In genomic region chr1:75219531-75219930, GRCm38 (mm10) we compare ENCODE assay signal across 7 mouse cellular contexts. TPM values are rescaled to one million over a fixed set of nuclear protein-coding genes. Genes with fewer than 3 reads are reported as not detected.
DNase-seq lines count a peak whose midpoint lies in the region; ATAC-seq and TF ChIP-seq lines count a peak whose summit lies in the region.

TSS of gene Tuba4a (minus strand) at chr1:75219865.

- peak in 1 of 2 experiments; percentile 48 for DNase-seq in spleen, adult 2 months (ENCODE audit: low read depth in 1 of 2, low spot score in 2 of 2)
- no peak for DNase-seq in spleen, adult 18-20 months
- DNase-seq in gastrocnemius, postnatal 4 days (ENCODE audit: low spot score in 2 of 2): no peak
- peak; percentile 46 for DNase-seq in retina, embryonic 14.5 days (ENCODE audit: low spot score)

- TF ChIP-seq CTCF in spleen, adult 2 months (IDR thresholded peaks at IDR 0.05; ENCODE audit: extremely low read depth, insufficient read depth, insufficient read length, insufficient replicate concordance): 0 out of 2 replicates have a peak, but pooled peaks have one; percentile 8
- peak; percentile 51 for TF ChIP-seq CTCF in intestine, postnatal 0 days (IDR thresholded peaks at IDR 0.05; ENCODE audit: low read depth)

- H3K27ac ChIP-seq in spleen, adult 2 months (ENCODE audit: insufficient read depth, low read length): peak within 1 kb of the TSS; percentile 82
- H3K27ac ChIP-seq in intestine, postnatal 0 days (ENCODE audit: low read depth, low read length): peak within 1 kb of the TSS; percentile 23
- H3K27ac ChIP-seq in liver, embryonic 16.5 days (ENCODE audit: low read length): peak within 1 kb of the TSS; percentile 97

- H3K4me2 ChIP-seq in intestine, postnatal 0 days (replicated peaks; ENCODE audit: low read depth): peak within 1 kb of the TSS; percentile 100
- H3K4me2 ChIP-seq in liver, embryonic 16.5 days (ENCODE audit: low read depth, low read length): peak within 1 kb of the TSS; percentile 97

- 9% methylated on average over 34 of the region's 34 CpGs for WGBS in spleen, adult 2 months
- WGBS in intestine, postnatal 0 days: 3% methylated on average over 34 of the region's 34 CpGs
- 2% methylated on average over 34 of the region's 34 CpGs for WGBS in liver, embryonic 16.5 days (ENCODE audit: insufficient replicate concordance)

- peak within 1 kb of the TSS; percentile 86 for H3K4me3 ChIP-seq in spleen, adult 2 months (ENCODE audit: extremely low read depth, insufficient read depth, insufficient read length)
- peak within 1 kb of the TSS; percentile 44 for H3K4me3 ChIP-seq in intestine, postnatal 0 days (ENCODE audit: low read depth, low read length)
- H3K4me3 ChIP-seq in liver, embryonic 16.5 days (ENCODE audit: low read depth, low read length): peak within 1 kb of the TSS; percentile 83

- no peak for ATAC-seq in common myeloid progenitor, adult 5-6 weeks (replicated peaks; ENCODE audit: low read depth, poor library complexity, severe bottlenecking)
- ATAC-seq in intestine, postnatal 0 days: peak; percentile 38
- peak; percentile 3; the same call in 1 of the 2 replicates for ATAC-seq in liver, embryonic 16.5 days (ENCODE audit: low read depth)

- no peaks in the 10 kb centered on the region for H3K27me3 ChIP-seq in spleen, adult 2 months (ENCODE audit: control insufficient read depth, insufficient read depth, low read length)
- peaks cover 15% of the 10 kb centered on the region; the same call in 1 of the 2 replicates for H3K27me3 ChIP-seq in intestine, postnatal 0 days (replicated peaks; ENCODE audit: control insufficient read depth, insufficient read depth, low read length)
- H3K27me3 ChIP-seq in liver, embryonic 16.5 days (ENCODE audit: control insufficient read depth, insufficient read depth, low read depth, low read length): peaks cover 14% of the 10 kb centered on the region

- H3K9me3 ChIP-seq in intestine, postnatal 0 days (ENCODE audit: control insufficient read depth): no peaks in the 10 kb centered on the region
- H3K9me3 ChIP-seq in liver, embryonic 16.5 days (replicated peaks; ENCODE audit: control insufficient read depth, low read length): no peaks in the 10 kb centered on the region

- H3K36me3 ChIP-seq in spleen, adult 2 months (ENCODE audit: control insufficient read depth, insufficient read depth, low read length): peaks cover 15% of the 10 kb centered on the region
- peaks cover 7% of the 10 kb centered on the region; the same call in 1 of the 2 replicates for H3K36me3 ChIP-seq in intestine, postnatal 0 days (ENCODE audit: control insufficient read depth, insufficient read depth)
- H3K36me3 ChIP-seq in liver, embryonic 16.5 days (ENCODE audit: control insufficient read depth, insufficient read depth): peaks cover 25% of the 10 kb centered on the region

- TF ChIP-seq POLR2A in spleen, adult 2 months (IDR thresholded peaks at IDR 0.05; ENCODE audit: low read depth, low read length): no peak

- peaks cover 22% of the 10 kb centered on the region; the same call in 1 of the 2 replicates for H3K4me1 ChIP-seq in spleen, adult 2 months (ENCODE audit: control insufficient read depth, insufficient read depth, insufficient read length)
- H3K4me1 ChIP-seq in intestine, postnatal 0 days (replicated peaks; ENCODE audit: control insufficient read depth, insufficient read depth, low read length): no peaks in the 10 kb centered on the region; the same call in none of the 2 replicates
- H3K4me1 ChIP-seq in liver, embryonic 16.5 days (ENCODE audit: control insufficient read depth, low read depth, low read length): peaks cover 42% of the 10 kb centered on the region

- peak within 1 kb of the TSS; percentile 41 for H3K9ac ChIP-seq in intestine, postnatal 0 days (ENCODE audit: low read depth, low read length)
- peak within 1 kb of the TSS; percentile 87 for H3K9ac ChIP-seq in liver, embryonic 16.5 days (ENCODE audit: low read depth, low read length)

RNA-seq across cellular contexts. Expression of gene Tuba4a, which starts in this region (rescaled TPM):
- 123 and 132 TPM in 2 replicates for polyA plus RNA-seq in spleen, adult 2 months (2012; rRNA removed)
- total RNA-seq in common myeloid progenitor, adult 5-6 weeks (2017): 156 and 186 TPM in 2 replicates
- total RNA-seq in gastrocnemius, postnatal 4 days (2021): 100 to 1,000 TPM; 486 to 515 TPM
- polyA plus RNA-seq in intestine, postnatal 0 days (2015; fragmentation: Nextera tagmentation; extraction: Ambion mirVana): 113 and 119 TPM in 2 replicates
- polyA plus RNA-seq in liver, embryonic 16.5 days (2015; fragmentation: Nextera tagmentation; extraction: Ambion mirVana): 336 and 355 TPM in 2 replicates

Comparison
In these comparisons a context has a peak if more than half of its experiments do, and no peak if none do; other contexts are left out.
1. H3K27ac ChIP-seq: peak in every context shown above with its lines; median percentile 97 in liver, embryonic 16.5 days; 82 in spleen, adult 2 months; 23 in intestine, postnatal 0 days.